Mouse (Mus musculus) urinary bladder, adult 18-20 months (tissue): ENCODE results near the gene Srsf7.
"Not testable (repeated sequence)": the region's sequence is repeated elsewhere in the genome, so short reads cannot be mapped to it uniquely, and the experiment has no call there.

Source experiments
- DNase-seq, 2 experiments: peaks; one replicate each; pipeline ENCODE4 v3.0.0; 2022; ENCODE audit warnings: low spot score in 2 of 2, mixed read lengths in 2 of 2

Srsf7 gene

DNA sequence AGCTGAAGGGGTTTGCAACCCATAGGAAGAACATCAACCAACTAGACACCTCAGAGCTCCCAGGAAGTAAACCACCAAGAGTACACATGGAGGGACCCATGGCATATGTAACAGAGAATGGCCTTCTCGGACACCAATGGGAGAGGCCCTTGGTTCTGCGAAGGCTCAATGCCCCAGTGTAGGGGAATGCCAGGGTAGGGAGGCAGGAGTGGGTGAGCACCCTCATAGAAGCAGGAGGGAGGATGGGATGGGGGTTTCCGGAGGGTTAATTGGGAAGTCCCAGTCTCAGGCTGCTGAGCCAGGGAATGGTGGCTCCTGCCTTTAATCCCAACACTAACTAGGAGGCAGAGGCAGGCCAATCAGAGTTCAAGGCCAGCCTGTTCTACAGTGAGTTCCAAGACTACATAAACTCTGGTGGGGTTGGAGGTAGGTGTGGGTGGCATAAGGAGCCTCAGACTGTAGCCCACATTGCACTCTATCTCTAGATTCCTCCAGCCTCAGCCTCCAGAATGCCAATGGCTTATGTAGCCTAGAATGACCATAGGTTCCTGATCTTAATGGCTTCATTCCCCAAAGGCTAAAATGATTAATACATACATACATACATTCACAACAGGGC is 7.8 kb downstream of the Srsf7 start:
- DNase-seq, result no peak

DNA sequence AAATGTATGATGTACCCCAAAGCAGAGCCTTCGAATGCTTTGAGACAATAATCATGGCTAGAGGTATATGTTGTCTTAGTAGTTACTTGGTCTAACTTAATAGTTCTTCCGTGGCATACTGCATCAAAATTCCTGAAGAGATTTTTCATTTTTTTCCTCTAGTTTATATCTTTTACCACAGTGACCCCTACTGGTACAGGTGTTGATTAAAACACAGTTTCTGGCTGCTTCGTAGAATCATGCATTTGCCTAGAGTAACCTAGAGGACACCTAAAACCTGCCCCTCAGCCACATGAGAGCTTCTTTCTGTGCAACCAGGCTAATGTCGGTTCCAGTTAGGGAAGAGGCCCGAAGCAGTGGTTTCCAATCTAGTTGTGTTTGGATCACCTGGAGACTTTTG is 14.0 kb downstream of the Srsf7 start:
- DNase-seq, result no peak

DNA sequence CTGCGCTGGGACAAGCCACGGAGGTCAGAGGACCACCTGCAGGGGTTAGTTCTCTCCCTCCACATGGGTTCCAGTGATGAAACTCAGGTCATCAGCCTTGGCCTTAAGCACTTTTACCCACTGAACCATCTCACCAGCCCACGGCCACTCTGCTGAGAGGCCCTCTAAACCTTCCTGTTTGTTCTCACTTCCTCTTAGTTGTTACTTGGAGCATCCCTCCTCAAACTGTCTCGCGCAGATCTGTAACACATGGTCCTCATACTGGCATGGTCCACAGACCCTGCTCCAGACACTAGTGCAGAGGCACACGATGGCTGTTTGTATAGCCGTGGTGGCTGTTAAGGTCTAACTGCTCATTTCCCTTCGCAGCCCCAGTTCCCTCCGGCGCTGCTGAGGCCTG is 23.5 kb downstream of the Srsf7 start:
- DNase-seq, result no peak

DNA sequence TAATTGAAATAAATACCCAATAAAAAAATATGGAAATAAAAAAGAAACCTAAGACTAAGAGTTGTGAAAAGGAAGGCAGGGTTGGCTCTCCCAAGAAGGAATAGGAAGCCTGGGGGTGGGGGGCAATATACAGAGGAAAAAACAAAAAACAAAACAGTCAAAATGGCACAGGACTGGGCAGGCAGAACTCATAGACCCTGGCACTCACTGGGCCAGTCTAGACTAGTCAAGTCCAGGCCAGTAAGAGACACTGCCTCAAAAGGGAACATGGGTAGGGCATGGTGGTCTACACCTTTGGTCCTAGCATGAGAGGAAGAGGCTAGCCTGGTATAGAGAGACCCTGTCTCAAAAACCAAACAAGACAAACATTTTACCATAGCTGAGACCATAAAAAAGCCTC is 26.6 kb downstream of the Srsf7 start:
- DNase-seq, result no peak

DNA sequence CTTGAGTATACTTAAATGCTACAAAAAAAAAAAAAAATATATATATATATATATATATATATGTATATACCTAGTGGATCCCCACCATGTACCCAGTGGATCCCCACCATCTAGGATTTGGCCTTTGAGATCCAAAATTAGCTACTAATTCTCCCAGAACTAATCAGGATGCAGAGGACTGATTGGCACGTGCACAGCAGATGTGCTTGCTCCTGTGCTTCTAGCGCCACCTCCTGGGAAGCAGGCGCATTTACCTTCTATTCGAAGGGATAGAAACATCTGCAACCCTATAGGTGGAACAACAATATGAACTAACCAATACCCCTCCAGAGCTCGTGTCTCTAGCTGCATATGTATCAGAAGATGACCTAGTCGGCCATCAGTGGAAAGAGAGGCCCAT is 27.1 kb downstream of the Srsf7 start:
- peak; percentile 34 to 58 for DNase-seq

DNA sequence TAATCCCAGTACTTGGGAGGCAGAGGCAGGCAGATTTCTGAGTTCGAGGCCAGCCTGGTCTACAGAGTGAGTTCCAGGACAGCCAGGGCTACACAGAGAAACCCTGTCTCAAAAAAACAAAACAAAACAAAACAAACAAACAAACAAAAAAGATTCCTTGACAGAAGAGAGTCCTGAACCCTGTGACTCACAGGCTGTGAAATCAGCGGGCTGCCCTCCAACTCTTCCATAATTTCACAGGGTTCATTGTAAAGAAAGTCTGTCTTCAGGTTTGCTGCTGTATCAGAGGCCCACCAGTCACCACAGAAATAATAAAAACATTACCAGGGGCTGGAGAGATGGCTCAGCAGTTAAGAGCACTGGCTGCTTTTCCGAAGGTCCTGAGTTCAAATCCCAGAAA is 28.3 kb downstream of the Srsf7 start:
- DNase-seq, result not testable (repeated sequence)

DNA sequence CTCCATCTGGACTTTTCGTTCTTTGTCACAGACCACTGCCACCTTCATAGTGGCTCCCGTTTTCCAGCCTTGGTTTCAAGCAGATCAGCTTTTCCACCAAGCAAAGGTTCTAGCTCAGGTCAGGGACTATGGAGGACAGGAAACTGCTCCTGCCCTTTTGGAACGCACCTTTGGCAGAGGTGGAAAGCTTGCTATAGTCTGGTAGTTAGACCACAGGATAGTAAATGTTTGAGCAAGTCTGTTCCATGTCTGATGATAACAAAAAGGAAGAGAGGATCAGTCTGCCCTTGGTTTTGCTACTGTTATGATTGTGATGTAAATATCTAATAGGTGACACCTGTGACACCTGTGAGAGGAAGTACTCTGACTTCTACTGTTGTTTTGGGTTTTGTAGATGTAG is 31.1 kb downstream of the Srsf7 start:
- DNase-seq, result no peak

DNA sequence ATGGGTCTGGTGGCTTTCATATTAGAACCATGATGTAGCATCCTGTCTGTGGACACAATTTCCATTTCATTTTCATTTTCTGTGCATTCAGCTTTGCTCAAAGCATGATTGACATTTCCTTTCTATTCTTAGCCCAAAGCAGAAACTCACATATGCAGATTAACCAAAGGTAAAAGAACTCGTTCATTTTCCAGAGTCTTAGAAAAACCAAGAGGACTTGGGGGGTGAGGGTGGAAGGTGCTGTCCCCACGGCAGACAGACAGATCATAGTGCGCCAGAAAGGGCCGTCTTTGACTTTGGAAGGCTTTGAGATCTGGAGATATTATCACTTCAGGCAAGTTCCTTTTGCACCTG is 31.7 kb downstream of the Srsf7 start:
- no peak for DNase-seq

DNA sequence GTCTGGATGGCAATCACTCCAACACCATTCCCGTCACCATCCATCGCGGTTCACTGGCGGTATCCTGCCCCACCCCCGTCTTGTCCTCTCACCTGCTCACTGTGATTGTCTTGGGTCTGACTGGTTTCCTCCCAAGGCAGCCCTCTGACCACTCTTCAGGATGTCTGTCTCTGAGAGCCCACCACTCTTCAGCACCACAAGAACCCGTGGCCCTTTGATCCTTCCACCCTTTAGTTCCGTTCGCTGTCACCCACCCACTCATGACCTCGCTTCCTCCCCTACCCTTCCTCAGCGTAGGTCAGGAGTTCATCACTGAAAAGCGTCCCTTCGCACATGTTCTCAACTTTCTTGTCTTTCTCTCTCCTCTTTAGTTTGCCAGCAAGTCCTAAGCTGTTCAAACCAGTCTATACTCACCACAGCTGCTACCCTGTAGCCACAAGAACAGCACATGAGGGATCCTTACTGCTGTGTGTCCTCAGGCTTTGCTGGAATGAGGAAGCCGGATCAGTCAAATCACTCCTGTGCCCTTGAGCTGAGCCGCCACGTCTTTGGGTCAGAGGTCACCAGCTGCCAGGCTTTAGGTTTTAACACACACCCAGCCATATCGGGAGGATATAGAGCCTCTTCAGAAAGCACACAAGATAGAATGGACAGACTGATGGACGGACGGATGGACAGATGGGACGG is 32.3 kb downstream of the Srsf7 start:
- no peak for DNase-seq

DNA sequence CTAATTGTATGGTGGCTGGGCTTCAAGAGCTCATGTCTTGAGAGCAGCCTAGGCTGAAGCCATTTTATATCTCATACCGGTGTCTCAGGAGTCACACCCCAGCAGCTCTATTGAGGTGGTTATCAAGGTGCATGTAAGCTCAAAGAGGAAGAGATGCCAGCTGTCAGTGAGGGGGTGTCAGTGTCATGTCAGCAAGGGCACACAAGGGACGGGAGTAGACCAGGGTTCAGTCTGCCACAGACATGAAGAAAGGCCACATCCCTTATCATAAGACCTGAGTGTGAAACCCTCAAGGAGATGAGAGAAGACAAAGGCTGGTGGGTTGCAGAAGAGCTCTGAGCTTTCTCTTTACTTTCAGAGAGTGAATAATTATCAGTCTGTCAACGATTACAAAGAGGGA is 33.0 kb downstream of the Srsf7 start:
- DNase-seq, result no peak

DNA sequence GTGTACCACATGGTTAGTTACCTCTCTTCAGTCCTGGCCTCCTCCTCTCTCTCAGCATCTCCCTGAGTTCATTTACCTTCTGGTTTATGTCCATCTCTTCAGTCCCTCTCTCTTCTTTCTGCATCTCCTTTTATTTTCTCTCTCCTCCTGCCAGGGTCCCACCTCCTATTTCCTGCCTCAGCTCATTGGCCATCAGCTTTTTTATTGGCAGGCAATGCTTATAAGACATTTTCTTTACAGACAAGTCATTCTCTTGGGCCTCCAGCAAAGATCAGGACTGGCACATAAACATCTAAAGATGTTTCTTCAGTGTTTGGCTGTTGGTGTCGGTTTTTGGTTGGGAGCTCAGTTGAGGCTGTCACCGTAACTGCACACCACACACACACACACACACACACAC is 33.4 kb downstream of the Srsf7 start:
- DNase-seq, result no peak

DNA sequence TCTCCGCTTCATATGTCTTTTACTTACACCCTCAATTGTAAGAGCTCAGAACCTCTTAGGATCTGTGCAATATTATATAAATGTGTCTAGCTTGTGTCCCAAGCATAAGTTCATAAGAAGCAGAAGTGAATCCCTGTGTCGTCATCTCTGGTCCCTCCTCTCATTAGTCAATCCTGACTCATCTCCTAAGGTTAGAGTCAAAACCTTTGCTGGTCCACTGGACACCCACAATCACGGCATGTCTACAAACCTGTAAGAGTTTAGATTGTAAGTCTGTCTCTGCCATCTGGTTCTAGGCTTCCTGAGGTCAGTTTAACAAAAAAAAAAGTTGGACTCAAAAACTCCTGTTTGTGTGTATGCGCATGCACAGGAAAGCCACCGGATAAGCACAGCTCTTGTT is 34.3 kb downstream of the Srsf7 start:
- no peak for DNase-seq

DNA sequence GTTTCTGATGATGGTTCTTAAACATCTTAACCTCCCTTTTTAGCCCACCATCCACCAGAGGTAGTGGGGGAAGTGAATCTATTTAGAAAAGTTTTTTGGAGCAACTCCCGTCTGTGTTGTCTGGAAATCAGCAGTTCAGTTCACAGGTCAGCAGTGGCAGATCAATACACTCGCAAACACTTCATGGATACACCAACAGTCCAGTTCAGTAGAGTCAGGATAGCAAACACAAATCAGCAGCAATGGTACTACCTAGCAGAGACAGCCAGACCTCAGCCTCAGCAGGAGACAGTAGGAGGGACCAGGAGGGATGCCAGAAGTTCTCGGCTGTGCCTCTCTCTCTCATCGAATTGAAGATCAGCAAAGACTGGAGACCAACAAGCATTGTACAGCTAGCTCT is 35.2 kb downstream of the Srsf7 start:
- DNase-seq, result no peak

DNA sequence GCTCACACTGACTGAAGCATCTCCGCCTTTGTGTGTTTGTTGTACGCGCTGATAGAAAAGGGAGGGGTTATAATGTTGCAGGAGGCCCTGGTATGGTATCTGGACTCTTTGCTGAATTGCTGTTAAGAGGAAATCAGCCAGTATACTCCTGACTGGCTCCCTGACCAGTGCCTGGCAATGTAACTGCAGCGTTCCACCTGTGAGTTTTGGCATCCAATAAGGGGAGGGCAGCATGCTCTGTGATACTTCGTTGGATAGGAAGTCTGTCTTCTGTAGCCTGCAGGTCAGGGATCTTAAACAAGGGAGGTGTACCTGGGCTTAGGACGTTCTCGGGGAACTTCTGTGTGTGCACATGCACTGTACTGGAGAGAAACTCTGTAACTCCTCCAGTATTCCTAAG is 36.2 kb downstream of the Srsf7 start:
- DNase-seq, result no peak

DNA sequence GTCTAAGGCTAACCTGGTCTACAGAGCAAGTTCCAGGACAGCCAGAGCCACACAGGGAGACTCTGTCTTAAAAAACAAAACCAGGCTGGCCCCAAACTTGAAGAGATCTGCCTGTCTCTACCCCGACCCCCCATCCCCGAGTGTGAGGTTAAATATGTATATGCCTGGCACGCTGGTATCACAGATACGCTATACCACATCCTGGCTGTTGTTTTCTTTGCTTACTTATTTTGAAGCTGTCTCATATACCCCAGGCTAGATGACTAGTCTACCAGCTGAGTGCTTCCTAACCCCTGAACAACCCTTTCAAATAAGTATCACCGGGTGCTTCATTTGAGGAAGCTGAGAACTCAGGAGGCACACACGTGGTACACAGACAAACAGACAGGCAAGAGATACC is 37.3 kb downstream of the Srsf7 start:
- DNase-seq, result no peak

DNA sequence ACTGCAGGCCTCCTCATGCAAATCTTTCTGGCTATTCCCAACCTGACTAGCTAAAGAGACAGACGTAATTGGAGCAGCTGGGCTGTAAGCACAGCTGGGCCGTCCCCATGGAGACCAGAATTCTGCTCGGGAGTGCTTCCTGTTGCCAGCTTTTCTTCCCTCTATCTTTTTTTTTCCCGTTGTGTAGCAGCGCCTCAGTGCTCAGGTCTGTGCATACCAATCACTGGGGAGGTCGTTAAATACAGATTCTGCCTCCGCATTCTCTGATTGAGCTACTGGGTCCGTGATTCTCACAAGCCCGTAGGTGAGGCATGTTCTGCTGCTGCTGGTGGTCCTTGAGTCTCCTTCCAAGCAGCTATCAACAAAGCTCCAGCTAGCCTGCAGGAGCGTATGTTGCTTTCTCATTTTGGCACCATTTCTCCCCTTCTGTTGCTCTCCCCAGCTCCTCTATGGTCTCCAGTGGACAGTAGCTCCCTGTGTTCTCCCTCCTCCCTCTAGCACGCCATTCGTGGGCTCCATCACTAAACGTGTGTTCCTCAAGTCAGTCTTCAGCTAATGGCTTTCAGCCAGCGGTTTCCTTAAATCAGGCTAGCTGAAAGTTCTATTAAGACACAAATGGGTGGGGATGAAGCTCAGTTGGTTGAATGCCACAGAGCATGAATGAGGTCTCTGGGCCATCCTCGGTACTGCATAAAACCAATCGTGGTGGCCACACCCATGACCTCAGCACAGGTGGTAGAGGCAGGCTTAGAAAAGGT is 38.5 kb downstream of the Srsf7 start:
- no peak for DNase-seq

DNA sequence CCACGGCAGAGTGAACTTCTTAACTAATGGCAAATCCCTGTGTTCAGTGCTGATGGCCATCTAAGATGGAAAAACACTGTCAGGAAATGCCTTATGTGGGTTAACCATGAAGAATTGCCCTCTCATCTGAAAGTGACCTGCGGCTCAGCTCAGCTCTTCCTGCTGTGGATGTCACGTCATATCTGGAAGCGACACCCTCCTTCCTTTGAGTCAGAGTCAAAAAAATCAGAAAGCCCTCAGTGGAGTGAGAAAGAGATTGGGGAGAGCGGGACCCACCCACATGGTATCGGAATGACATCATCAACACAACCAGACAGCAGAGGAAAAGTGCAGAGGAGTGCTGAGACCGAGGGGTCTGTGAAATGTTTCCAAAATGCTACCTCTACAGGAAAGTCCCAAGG is 39.3 kb downstream of the Srsf7 start:
- no peak for DNase-seq

DNA sequence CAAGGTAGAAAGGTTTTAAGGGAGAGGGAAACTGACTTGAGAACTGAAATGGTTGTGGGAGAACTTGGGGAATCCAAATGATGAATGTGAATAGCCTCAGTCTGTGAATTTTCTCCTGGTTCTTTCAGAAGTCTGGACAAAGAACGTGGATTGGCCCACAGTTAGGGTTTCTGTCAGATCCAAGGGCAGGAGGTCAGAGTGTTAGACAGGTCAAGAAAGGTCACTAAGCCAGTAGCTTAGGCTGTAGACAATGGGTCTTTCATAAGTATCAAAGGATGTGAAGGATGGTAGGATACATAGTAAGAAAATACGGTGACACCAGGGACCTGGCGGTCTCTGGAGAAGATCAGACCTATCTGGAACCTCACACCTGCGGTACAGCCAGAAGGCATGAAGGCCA is 39.7 kb downstream of the Srsf7 start:
- DNase-seq, result no peak

DNA sequence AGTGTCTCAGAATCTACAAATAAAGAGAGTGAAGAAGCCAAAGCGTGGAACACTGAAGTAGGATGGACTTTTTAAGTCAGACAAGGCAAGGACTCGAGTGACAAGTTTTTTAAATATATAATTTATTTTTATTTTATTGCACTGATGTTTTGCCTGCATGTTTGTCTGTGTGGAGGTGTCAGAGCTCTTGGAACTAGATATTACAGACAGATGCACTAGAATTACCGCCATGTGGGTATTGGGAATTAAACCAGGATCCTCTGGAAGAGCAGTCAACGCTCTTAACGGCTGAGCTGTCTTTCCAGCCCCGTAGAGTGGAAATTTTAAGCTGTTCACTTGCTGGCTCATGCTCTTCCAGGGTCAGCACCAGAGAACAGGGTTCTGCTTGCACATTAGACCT is 40.8 kb downstream of the Srsf7 start:
- no peak for DNase-seq

DNA sequence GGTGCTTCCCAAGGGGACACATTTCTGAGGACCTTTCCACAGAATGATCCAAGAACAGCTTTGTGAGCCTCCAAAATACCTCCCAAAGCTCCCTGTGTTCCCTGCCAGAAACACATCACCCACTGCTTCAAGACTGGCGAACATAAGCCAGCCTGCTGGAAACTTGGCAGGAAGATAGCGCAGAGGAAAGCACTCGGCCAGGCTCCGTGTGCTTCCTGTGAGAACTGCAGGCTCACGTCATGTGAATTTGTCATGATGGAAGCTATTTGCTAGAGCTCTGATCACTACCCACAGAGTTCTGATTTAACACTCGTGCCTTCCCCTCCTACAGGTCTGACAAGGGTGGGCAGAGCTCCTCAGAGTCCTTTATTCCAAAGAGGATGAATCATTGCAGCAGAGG is 41.4 kb downstream of the Srsf7 start:
- peak in 1 of 2 experiments; percentile 23 for DNase-seq

DNA sequence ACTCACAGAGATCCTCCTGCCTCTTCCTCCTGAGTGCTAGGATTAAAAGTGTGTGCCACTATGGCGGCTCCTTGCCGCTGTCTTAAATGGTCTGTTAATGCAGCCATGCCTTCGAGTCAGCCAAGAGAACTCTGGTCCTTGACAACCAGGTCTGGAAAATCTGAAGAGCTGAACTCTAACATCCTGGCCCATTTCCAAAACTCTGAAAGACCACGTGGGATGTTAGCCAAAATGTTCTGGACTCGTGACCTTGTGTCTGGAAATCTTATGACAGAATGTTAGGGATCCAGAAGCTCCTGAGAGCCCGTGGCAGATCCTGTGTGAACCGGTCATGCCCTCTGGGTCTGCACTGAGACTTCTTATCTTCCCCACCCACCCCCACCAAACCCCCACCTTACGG is 43.1 kb downstream of the Srsf7 start:
- DNase-seq, result no peak

DNA sequence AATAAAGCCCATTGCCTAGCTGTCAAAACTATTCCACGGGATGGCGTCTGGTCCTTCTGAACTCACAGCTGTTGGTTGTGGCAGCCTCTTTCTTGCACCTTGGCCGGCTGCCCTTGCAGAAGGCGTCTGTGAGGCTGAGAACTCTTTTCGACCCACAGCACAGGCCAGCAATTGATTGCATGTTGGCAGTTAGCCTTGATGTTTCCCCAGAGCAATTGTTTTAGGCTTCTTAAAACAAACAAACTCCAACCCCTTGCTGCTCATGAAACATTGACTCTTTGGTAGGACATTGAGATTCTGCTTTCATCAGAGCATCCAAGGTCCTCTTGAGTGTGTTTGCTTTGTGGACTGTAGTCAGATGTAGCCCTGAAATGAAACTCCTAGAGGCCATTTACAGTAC is 46.7 kb downstream of the Srsf7 start:
- peak in 1 of 2 experiments; percentile 63 for DNase-seq

DNA sequence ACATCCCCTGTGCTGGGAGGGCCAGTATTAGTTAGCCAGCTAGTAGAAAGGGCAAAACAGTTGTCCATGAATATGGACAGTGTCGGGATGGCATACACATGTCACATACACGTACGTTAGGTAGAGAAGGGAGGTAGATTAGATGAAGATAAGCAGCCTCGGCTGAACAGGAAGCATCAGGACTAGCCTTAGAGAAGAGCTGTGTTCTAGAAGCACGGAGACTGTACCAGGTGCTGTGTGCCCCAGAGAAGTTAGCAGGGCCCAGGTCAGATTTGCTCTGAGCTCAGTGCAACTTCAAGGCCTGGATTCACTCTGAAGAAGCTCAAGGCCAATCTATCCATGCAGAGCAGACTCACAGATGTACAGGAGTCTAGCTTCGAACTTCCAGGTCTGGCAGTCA is 49.6 kb downstream of the Srsf7 start:
- DNase-seq, result no peak
